In the genomic region with DNA sequence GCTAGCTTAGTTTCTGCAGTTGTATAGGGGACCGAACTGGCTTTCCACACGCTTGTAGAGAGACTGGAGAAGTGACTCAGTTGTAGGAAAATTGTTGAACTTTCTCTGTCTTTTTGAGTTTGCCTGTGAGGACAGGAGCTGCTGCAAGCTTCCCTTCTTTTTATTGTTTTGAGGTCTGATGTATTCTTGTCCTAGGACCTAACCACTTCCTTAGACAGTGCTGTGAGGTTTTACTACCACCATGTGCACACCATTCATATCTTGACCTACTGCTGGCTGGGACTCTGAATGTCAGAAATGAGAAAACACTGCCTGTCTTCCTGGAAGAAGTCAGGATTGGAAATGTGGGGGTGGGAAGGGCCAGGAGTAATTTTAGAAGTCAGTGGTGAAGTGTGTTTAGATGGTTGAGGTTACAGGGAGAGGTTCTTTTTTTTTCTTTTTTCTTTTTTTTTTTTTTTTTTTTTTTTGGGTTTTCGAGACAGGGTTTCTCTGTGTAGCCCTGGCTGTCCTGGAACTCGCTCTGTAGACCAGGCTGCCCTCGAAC, we compare ENCODE assay signal across 10 mouse cellular contexts. TPM values are rescaled to one million over a fixed set of nuclear protein-coding genes. Genes with fewer than 3 reads are reported as not detected.
A peak's percentile ranks its signal among the peaks of the same experiment; 100 is the strongest.
DNase-seq lines count a peak whose midpoint lies in the region; ATAC-seq lines count a peak whose summit lies in the region.
"Had no signal": no experiment of that assay in that cellular context is flagged by ENCODE, and none has a peak within 500 bp of the region (broad histone marks: within the 10 kb centered on the region; RNA-seq: fewer than 3 reads in every experiment).

No protein-coding gene starts in this region.

- ATAC-seq in kidney, embryonic 16.5 days (ENCODE audit: low FRiP score, low TSS enrichment), result no peak
- no peak for ATAC-seq in hindbrain, embryonic 12.5 days (ENCODE audit: low FRiP score)
- no peak for ATAC-seq in midbrain, embryonic 15.5 days (replicated peaks)
- ATAC-seq: Patski had no signal

- no peaks in the 10 kb centered on the region for H3K27me3 ChIP-seq in kidney, embryonic 16.5 days (ENCODE audit: insufficient read depth, low read length)
- H3K27me3 ChIP-seq in hindbrain, embryonic 12.5 days, result no peaks in the 10 kb centered on the region
- H3K27me3 ChIP-seq in midbrain, embryonic 15.5 days (replicated peaks), result no peaks in the 10 kb centered on the region
- H3K27me3 ChIP-seq: Patski had no signal

- H3K4me2 ChIP-seq in kidney, embryonic 16.5 days (replicated peaks; ENCODE audit: low read depth, low read length), result peak overlapping the region; percentile 71; the same call in 1 of the 2 replicates
- H3K4me2 ChIP-seq in hindbrain, embryonic 12.5 days (replicated peaks), result peak overlapping the region; percentile 94; the same call in 1 of the 2 replicates
- H3K4me2 ChIP-seq in midbrain, embryonic 15.5 days, result peak overlapping the region; percentile 85; the same call in 1 of the 2 replicates

- no peak overlapping the region for H3K27ac ChIP-seq in kidney, embryonic 16.5 days (ENCODE audit: low read length)
- H3K27ac ChIP-seq in brown adipose tissue, adult 24 weeks (replicated peaks; ENCODE audit: low read depth, low read length), result no peak overlapping the region
- no peak overlapping the region for H3K27ac ChIP-seq in hindbrain, embryonic 12.5 days
- no peak overlapping the region for H3K27ac ChIP-seq in midbrain, embryonic 15.5 days

- H3K9ac ChIP-seq in kidney, embryonic 16.5 days (replicated peaks; ENCODE audit: low read length), result no peak overlapping the region
- H3K9ac ChIP-seq in hindbrain, embryonic 12.5 days, result no peak overlapping the region
- H3K9ac ChIP-seq in midbrain, embryonic 15.5 days, result no peak overlapping the region

- H3K4me1 ChIP-seq in kidney, embryonic 16.5 days (ENCODE audit: insufficient read depth, low read length), result peaks cover 17% of the 10 kb centered on the region
- H3K4me1 ChIP-seq in brown adipose tissue, adult 24 weeks (ENCODE audit: control insufficient read depth, insufficient read depth, insufficient read length, low read length), result peaks cover 13% of the 10 kb centered on the region; the same call in 1 of the 2 replicates
- peaks cover 22% of the 10 kb centered on the region for H3K4me1 ChIP-seq in hindbrain, embryonic 12.5 days
- peaks cover 32% of the 10 kb centered on the region for H3K4me1 ChIP-seq in midbrain, embryonic 15.5 days

- peak overlapping the region; percentile 0; the same call in 1 of the 2 replicates for H3K4me3 ChIP-seq in kidney, embryonic 16.5 days (ENCODE audit: low read length)
- 0 out of 2 replicates have a peak overlapping the region, but pooled peaks have one; percentile 6 for H3K4me3 ChIP-seq in brown adipose tissue, adult 24 weeks (ENCODE audit: insufficient read depth, low read depth, low read length)
- no peak overlapping the region for H3K4me3 ChIP-seq in hindbrain, embryonic 12.5 days
- no peak overlapping the region for H3K4me3 ChIP-seq in midbrain, embryonic 15.5 days

- H3K36me3 ChIP-seq in kidney, embryonic 16.5 days (ENCODE audit: insufficient read depth, low read length), result peaks cover 9% of the 10 kb centered on the region
- H3K36me3 ChIP-seq in hindbrain, embryonic 12.5 days, result peaks cover 17% of the 10 kb centered on the region
- H3K36me3 ChIP-seq in midbrain, embryonic 15.5 days (replicated peaks), result 0 out of 2 replicates have a peak, but pooled peaks cover 6% of the 10 kb centered on the region

- no peak for DNase-seq in kidney, adult 9 months
- DNase-seq in retina, embryonic 14.5 days (ENCODE audit: low spot score), result no peak
- no peak for DNase-seq in adrenal gland, postnatal 25 days
- DNase-seq in left cerebral cortex, adult 8-10 months (ENCODE audit: low spot score in 2 of 2), result no peak
- DNase-seq: cerebellum, adult 18-20 months had no signal

- 78% methylated on average over 5 of the region's 5 CpGs for WGBS in kidney, embryonic 16.5 days
- 79% methylated on average over 4 of the region's 5 CpGs for WGBS in hindbrain, embryonic 12.5 days
- 94% methylated on average over 3 of the region's 5 CpGs for WGBS in midbrain, embryonic 15.5 days

- no peaks in the 10 kb centered on the region for H3K9me3 ChIP-seq in kidney, embryonic 16.5 days (ENCODE audit: low read length)
- no peaks in the 10 kb centered on the region for H3K9me3 ChIP-seq in hindbrain, embryonic 12.5 days (replicated peaks)
- H3K9me3 ChIP-seq in midbrain, embryonic 15.5 days, result no peaks in the 10 kb centered on the region

RNA-seq across cellular contexts. Expression of a gene that starts 8.1 kb away (rescaled TPM):
- polyA plus RNA-seq in kidney, embryonic 16.5 days (2015; fragmentation: Nextera tagmentation; extraction: Ambion mirVana), result 18.0 and 20.7 TPM in 2 replicates
- polyA plus RNA-seq in brown adipose tissue, adult 24 weeks (2012; ENCODE audit: insufficient read depth, insufficient read length, missing spikeins), result 108 TPM in 2 replicates
- 26.6 and 28.4 TPM in 2 replicates for polyA plus RNA-seq in hindbrain, embryonic 12.5 days (2016; fragmentation: Nextera tagmentation; extraction: Ambion mirVana)
- polyA plus RNA-seq in midbrain, embryonic 15.5 days (2015; fragmentation: Nextera tagmentation; extraction: Ambion mirVana), result 27.9 and 28.4 TPM in 2 replicates
- 221 and 247 TPM in 2 replicates for total RNA-seq in adrenal gland, postnatal 25 days (2021)
- total RNA-seq in left cerebral cortex, adult 8-10 months (2022), result 100 to 1,000 TPM; 201 to 231 (median 219) TPM

RNA-seq across cellular contexts. Expression of a gene that starts 46.4 kb away (rescaled TPM):
- 0.40 TPM in 1 of 2 replicates, not detected in the other for polyA plus RNA-seq in kidney, embryonic 16.5 days (2015; fragmentation: Nextera tagmentation; extraction: Ambion mirVana)
- not detected in 2 replicates for polyA plus RNA-seq in brown adipose tissue, adult 24 weeks (2012; ENCODE audit: insufficient read depth, insufficient read length, missing spikeins)
- polyA plus RNA-seq in hindbrain, embryonic 12.5 days (2016; fragmentation: Nextera tagmentation; extraction: Ambion mirVana), result not detected in 2 replicates
- polyA plus RNA-seq in midbrain, embryonic 15.5 days (2015; fragmentation: Nextera tagmentation; extraction: Ambion mirVana), result 0.50 and 0.78 TPM in 2 replicates
- total RNA-seq in adrenal gland, postnatal 25 days (2021), result 1.2 TPM in 1 of 2 replicates, not detected in the other
- total RNA-seq in left cerebral cortex, adult 8-10 months (2022), result not detected

RNA-seq across cellular contexts. Expression of a gene that starts 46.5 kb away (rescaled TPM):
- polyA plus RNA-seq in kidney, embryonic 16.5 days (2015; fragmentation: Nextera tagmentation; extraction: Ambion mirVana), result 1.2 and 1.3 TPM in 2 replicates
- 0.71 and 0.88 TPM in 2 replicates for polyA plus RNA-seq in brown adipose tissue, adult 24 weeks (2012; ENCODE audit: insufficient read depth, insufficient read length, missing spikeins)
- polyA plus RNA-seq in hindbrain, embryonic 12.5 days (2016; fragmentation: Nextera tagmentation; extraction: Ambion mirVana), result 1.1 and 1.3 TPM in 2 replicates
- polyA plus RNA-seq in midbrain, embryonic 15.5 days (2015; fragmentation: Nextera tagmentation; extraction: Ambion mirVana), result 2.6 and 3.1 TPM in 2 replicates
- 3.3 and 3.6 TPM in 2 replicates for total RNA-seq in adrenal gland, postnatal 25 days (2021)
- total RNA-seq in left cerebral cortex, adult 8-10 months (2022), result 10 to 100 TPM in 3 of 4 experiments, 1 to 10 TPM in 1; 9.5 to 10.9 (median 10.2) TPM

RNA-seq across cellular contexts. Expression of a gene that starts 56.1 kb away (rescaled TPM):
- 31.8 and 32.9 TPM in 2 replicates for polyA plus RNA-seq in kidney, embryonic 16.5 days (2015; fragmentation: Nextera tagmentation; extraction: Ambion mirVana)
- polyA plus RNA-seq in brown adipose tissue, adult 24 weeks (2012; ENCODE audit: insufficient read depth, insufficient read length, missing spikeins), result 44.4 and 59.3 TPM in 2 replicates
- 14.1 and 14.3 TPM in 2 replicates for polyA plus RNA-seq in hindbrain, embryonic 12.5 days (2016; fragmentation: Nextera tagmentation; extraction: Ambion mirVana)
- 15.7 and 15.9 TPM in 2 replicates for polyA plus RNA-seq in midbrain, embryonic 15.5 days (2015; fragmentation: Nextera tagmentation; extraction: Ambion mirVana)
- 32.7 and 34.3 TPM in 2 replicates for total RNA-seq in adrenal gland, postnatal 25 days (2021)
- 10 to 100 TPM; 13.2 to 15.2 (median 14.1) TPM for total RNA-seq in left cerebral cortex, adult 8-10 months (2022)

Comparison
In these comparisons a context has a peak if more than half of its experiments do, and no peak if none do; other contexts are left out.
1. H3K4me3 ChIP-seq: peak in kidney, embryonic 16.5 days (single experiment) and brown adipose tissue, adult 24 weeks (single experiment); none in hindbrain, embryonic 12.5 days (single experiment) and midbrain, embryonic 15.5 days (single experiment).
2. Peak in every context shown above with its lines, with median percentiles within 50 percentile points of each other: H3K4me2 ChIP-seq.